8 mouse cellular contexts compared by ENCODE assay signal in genomic region chr10:71346722-71347508, GRCm38 (mm10). TPM values are rescaled to one million over a fixed set of nuclear protein-coding genes. Genes with fewer than 3 reads are reported as not detected.
DNase-seq lines count a peak whose midpoint lies in the region; ATAC-seq and TF ChIP-seq lines count a peak whose summit lies in the region.

No protein-coding gene starts in this region.

- no peak for TF ChIP-seq CTCF in lung, embryonic 14.5 days (IDR thresholded peaks at IDR 0.05; ENCODE audit: low read depth)
- peak; percentile 35; the same call in 1 of the 2 replicates for TF ChIP-seq CTCF in kidney, postnatal 0 days (IDR thresholded peaks at IDR 0.05; ENCODE audit: low read depth)

- DNase-seq in lung, embryonic 14.5 days, result peak; percentile 17
- no peak for DNase-seq in lung, adult 18-20 months
- DNase-seq in NIH3T3 (ENCODE audit: low read depth), result peak; percentile 60
- no peak for DNase-seq in kidney, postnatal 0 days (ENCODE audit: low spot score)
- DNase-seq in spleen, postnatal 14 days (ENCODE audit: low spot score in 2 of 2), result no peak
- no peak for DNase-seq in ovary, postnatal 10 days (ENCODE audit: low spot score)

- peak overlapping the region; percentile 88 for H3K4me2 ChIP-seq in lung, embryonic 14.5 days
- peak overlapping the region; percentile 95 for H3K4me2 ChIP-seq in embryonic facial prominence, embryonic 15.5 days (replicated peaks)
- peak overlapping the region; percentile 93 for H3K4me2 ChIP-seq in kidney, postnatal 0 days (ENCODE audit: low read length)
- H3K4me2 ChIP-seq in midbrain, embryonic 16.5 days (ENCODE audit: low read length), result peak overlapping the region; percentile 88

- no peaks in the 10 kb centered on the region for H3K27me3 ChIP-seq in lung, embryonic 14.5 days (ENCODE audit: insufficient read depth, low read length)
- no peaks in the 10 kb centered on the region for H3K27me3 ChIP-seq in embryonic facial prominence, embryonic 15.5 days
- H3K27me3 ChIP-seq in kidney, postnatal 0 days (ENCODE audit: insufficient read depth, low read length), result no peaks in the 10 kb centered on the region
- no peaks in the 10 kb centered on the region for H3K27me3 ChIP-seq in midbrain, embryonic 16.5 days (ENCODE audit: control insufficient read depth, insufficient read depth, low read depth, low read length)

- peaks cover 7% of the 10 kb centered on the region; the same call in 1 of the 2 replicates for H3K4me1 ChIP-seq in lung, embryonic 14.5 days (ENCODE audit: insufficient read depth)
- peaks cover 29% of the 10 kb centered on the region for H3K4me1 ChIP-seq in embryonic facial prominence, embryonic 15.5 days
- H3K4me1 ChIP-seq in kidney, postnatal 0 days (replicated peaks; ENCODE audit: insufficient read depth, low read length), result peaks cover 15% of the 10 kb centered on the region
- peaks cover 38% of the 10 kb centered on the region for H3K4me1 ChIP-seq in midbrain, embryonic 16.5 days (ENCODE audit: control insufficient read depth, insufficient read depth, low read length)

- H3K4me3 ChIP-seq in lung, embryonic 14.5 days (ENCODE audit: low read depth, low read length), result peak overlapping the region; percentile 77
- H3K4me3 ChIP-seq in embryonic facial prominence, embryonic 15.5 days (replicated peaks), result peak overlapping the region; percentile 85
- H3K4me3 ChIP-seq in kidney, postnatal 0 days (replicated peaks; ENCODE audit: low read depth, low read length), result peak overlapping the region; percentile 83
- peak overlapping the region; percentile 92 for H3K4me3 ChIP-seq in midbrain, embryonic 16.5 days (ENCODE audit: low read depth, low read length)

- peak overlapping the region; percentile 32; the same call in 1 of the 2 replicates for H3K27ac ChIP-seq in lung, embryonic 14.5 days (ENCODE audit: low read depth)
- peak overlapping the region; percentile 88 for H3K27ac ChIP-seq in embryonic facial prominence, embryonic 15.5 days (replicated peaks)
- peak overlapping the region; percentile 88 for H3K27ac ChIP-seq in kidney, postnatal 0 days
- peak overlapping the region; percentile 84 for H3K27ac ChIP-seq in midbrain, embryonic 16.5 days (ENCODE audit: low read length)

- H3K36me3 ChIP-seq in lung, embryonic 14.5 days (ENCODE audit: insufficient read depth), result 0 out of 2 replicates have a peak, but pooled peaks cover 4% of the 10 kb centered on the region
- H3K36me3 ChIP-seq in embryonic facial prominence, embryonic 15.5 days, result 0 out of 2 replicates have a peak, but pooled peaks cover 3% of the 10 kb centered on the region
- H3K36me3 ChIP-seq in kidney, postnatal 0 days (ENCODE audit: insufficient read depth, low read length), result no peaks in the 10 kb centered on the region
- no peaks in the 10 kb centered on the region for H3K36me3 ChIP-seq in midbrain, embryonic 16.5 days (ENCODE audit: control insufficient read depth, insufficient read depth, low read length)

- WGBS in lung, embryonic 14.5 days, result 8% methylated on average over 13 of the region's 13 CpGs
- 10% methylated on average over 13 of the region's 13 CpGs for WGBS in embryonic facial prominence, embryonic 15.5 days
- whole genome bisulfite sequencing in kidney, postnatal 0 days, result 7% methylated on average over 13 of the region's 13 CpGs
- WGBS in midbrain, embryonic 16.5 days, result 8% methylated on average over 13 of the region's 13 CpGs

- peak overlapping the region; percentile 60 for H3K9ac ChIP-seq in lung, embryonic 14.5 days
- peak overlapping the region; percentile 79 for H3K9ac ChIP-seq in embryonic facial prominence, embryonic 15.5 days
- peak overlapping the region; percentile 79 for H3K9ac ChIP-seq in kidney, postnatal 0 days (ENCODE audit: low read depth, low read length)
- peak overlapping the region; percentile 80 for H3K9ac ChIP-seq in midbrain, embryonic 16.5 days (ENCODE audit: low read depth, low read length)

- no peak for ATAC-seq in lung, embryonic 14.5 days (ENCODE audit: insufficient read depth)
- ATAC-seq in embryonic facial prominence, embryonic 15.5 days (ENCODE audit: insufficient number of reproducible peaks, low FRiP score, low TSS enrichment, low read depth), result no peak
- no peak for ATAC-seq in kidney, postnatal 0 days (replicated peaks; ENCODE audit: low FRiP score, low read depth)
- ATAC-seq in midbrain, embryonic 16.5 days, result no peak

- H3K9me3 ChIP-seq in lung, embryonic 14.5 days (ENCODE audit: low read depth, low read length), result no peaks in the 10 kb centered on the region
- no peaks in the 10 kb centered on the region for H3K9me3 ChIP-seq in embryonic facial prominence, embryonic 15.5 days (replicated peaks)
- H3K9me3 ChIP-seq in kidney, postnatal 0 days (replicated peaks; ENCODE audit: low read length), result no peaks in the 10 kb centered on the region
- H3K9me3 ChIP-seq in midbrain, embryonic 16.5 days (replicated peaks; ENCODE audit: control insufficient read depth, low read length, poor library complexity, severe bottlenecking), result no peaks in the 10 kb centered on the region

RNA-seq across cellular contexts. Expression of gene Ipmk, which starts 0.6 kb away (rescaled TPM):
- polyA plus RNA-seq in lung, embryonic 14.5 days (2014; fragmentation: Nextera tagmentation; extraction: Ambion mirVana), result 16.0 and 17.2 TPM in 2 replicates
- polyA plus RNA-seq in embryonic facial prominence, embryonic 15.5 days (2015; fragmentation: Nextera tagmentation; extraction: Ambion mirVana), result 10.0 and 10.4 TPM in 2 replicates
- polyA plus RNA-seq in kidney, postnatal 0 days (2015; fragmentation: Nextera tagmentation; extraction: Ambion mirVana), result 16.1 and 17.5 TPM in 2 replicates
- polyA plus RNA-seq in midbrain, embryonic 16.5 days (2015; fragmentation: Nextera tagmentation; extraction: Ambion mirVana), result 16.5 and 19.3 TPM in 2 replicates

RNA-seq across cellular contexts. Expression of gene Cisd1, which starts 2.2 kb away (rescaled TPM):
- 93.7 and 94.5 TPM in 2 replicates for polyA plus RNA-seq in lung, embryonic 14.5 days (2014; fragmentation: Nextera tagmentation; extraction: Ambion mirVana)
- polyA plus RNA-seq in embryonic facial prominence, embryonic 15.5 days (2015; fragmentation: Nextera tagmentation; extraction: Ambion mirVana), result 90.8 and 93.9 TPM in 2 replicates
- polyA plus RNA-seq in kidney, postnatal 0 days (2015; fragmentation: Nextera tagmentation; extraction: Ambion mirVana), result 300 and 305 TPM in 2 replicates
- 300 and 325 TPM in 2 replicates for polyA plus RNA-seq in midbrain, embryonic 16.5 days (2015; fragmentation: Nextera tagmentation; extraction: Ambion mirVana)

Comparison
In these comparisons a context has a peak if more than half of its experiments do, and no peak if none do; other contexts are left out.
1. DNase-seq: peak in lung, embryonic 14.5 days (single experiment) and NIH3T3 (single experiment); none in lung, adult 18-20 months (0 of 2), kidney, postnatal 0 days (single experiment), spleen, postnatal 14 days (0 of 2) and ovary, postnatal 10 days (single experiment).
2. H3K27ac ChIP-seq: peak in every context shown above with its lines; median percentile 88 in embryonic facial prominence, embryonic 15.5 days; 88 in kidney, postnatal 0 days; 84 in midbrain, embryonic 16.5 days; 32 in lung, embryonic 14.5 days.
3. Peak in every context shown above with its lines, with median percentiles within 50 percentile points of each other: H3K4me2 ChIP-seq, H3K4me3 ChIP-seq and H3K9ac ChIP-seq.